Mouse (Mus musculus) embryonic facial prominence, embryonic 10.5 days (tissue): ENCODE data around the gene Gm45717. TPM values are rescaled to one million over a fixed set of nuclear protein-coding genes. Genes with fewer than 3 reads are reported as not detected.

ENCODE experiments used
- DNase-seq: peaks from one replicate; pipeline ENCODE4 v3.0.0-alpha.2; 2017; ENCODE audit warnings: low spot score
- H3K27ac ChIP-seq: fragments of 300-500 bp; sonication (generic); replicated peaks from 2 replicates; pipeline ENCODE4 v1.5.1; 2016; ENCODE audit warnings: mild to moderate bottlenecking
- H3K27me3 ChIP-seq: fragments of 300-500 bp; sonication (generic); replicated peaks from 2 replicates; pipeline ENCODE4 v1.6.1; 2016; ENCODE audit warnings: low read depth, mild to moderate bottlenecking; ENCODE audit not compliant: poor library complexity, severe bottlenecking
- H3K36me3 ChIP-seq: fragments of 300-500 bp; sonication (generic); replicated peaks from 2 replicates; pipeline ENCODE4 v1.6.1; 2016; ENCODE audit warnings: mild to moderate bottlenecking, moderate library complexity
- H3K4me1 ChIP-seq: fragments of 300-500 bp; sonication (generic); 2 replicates; pipeline ENCODE4 v1.6.1; 2016
- H3K4me3 ChIP-seq: fragments of 300-500 bp; sonication (generic); 2 replicates; pipeline ENCODE4 v1.5.1; 2016; ENCODE audit warnings: mild to moderate bottlenecking, moderate library complexity
- H3K9me3 ChIP-seq: fragments of 300-500 bp; sonication (generic); 2 replicates; pipeline ENCODE4 v1.6.1; 2016; ENCODE audit warnings: mild to moderate bottlenecking
- WGBS: fragments of 180-500 bp; shearing (Covaris S2); methylation state at CpG from one replicate; pipeline ENCODE4 v1.1.7; 2016; 5-methylcytosine and 5-hydroxymethylcytosine counted together
- polyA plus RNA-seq: library from polyadenylated mRNA; unstranded; fragments of >200 nt; fragmentation: Nextera tagmentation; extraction: Ambion mirVana; gene quantifications from 2 replicates; pipeline ENCODE4 v1.2.1, GENCODE M21; 2016

Gene Gm45717
- polyA plus RNA-seq, 1 experiment from 2014 or later = 0.52 TPM

DNA sequence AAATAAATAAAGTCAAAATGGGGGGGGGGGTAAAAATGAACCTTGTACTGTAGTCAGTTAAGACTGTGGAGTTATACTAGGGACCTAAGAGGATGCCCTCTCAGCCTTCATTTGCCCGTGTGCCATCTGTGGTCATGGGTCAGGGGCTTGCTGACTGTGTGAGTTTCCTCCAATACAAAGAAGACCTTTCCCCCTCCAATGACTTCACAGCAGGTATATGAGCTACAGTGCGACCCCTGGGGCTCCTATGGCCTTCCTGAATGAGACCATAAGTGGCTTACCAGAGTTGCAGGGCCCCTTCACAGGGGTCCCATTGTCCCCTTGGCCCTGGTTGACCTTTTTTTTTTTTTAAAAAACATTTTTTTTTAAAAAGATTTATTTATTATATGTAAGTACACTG is 5.7 kb upstream of the Gm45717 start:
- DNase-seq = no peak
- H3K9me3 ChIP-seq = no peaks in the 10 kb centered on the region
- peaks cover 6% of the 10 kb centered on the region; the same call in 1 of the 2 replicates for H3K27me3 ChIP-seq
- no peaks in the 10 kb centered on the region for H3K36me3 ChIP-seq
- H3K4me1 ChIP-seq = peaks cover 16% of the 10 kb centered on the region
- WGBS = 45% methylated on average over 2 of the region's 2 CpGs
- no peak overlapping the region for H3K4me3 ChIP-seq
- no peak overlapping the region for H3K27ac ChIP-seq

- H3K27me3 ChIP-seq = peaks cover 6% of the 10 kb centered on the region; the same call in 1 of the 2 replicates
- no peaks in the 10 kb centered on the region for H3K9me3 ChIP-seq
- WGBS = 64% methylated on average over 5 of the region's 5 CpGs
- H3K27ac ChIP-seq = no peak overlapping the region
- H3K4me3 ChIP-seq = no peak overlapping the region
- H3K4me1 ChIP-seq = peaks cover 30% of the 10 kb centered on the region
- no peaks in the 10 kb centered on the region for H3K36me3 ChIP-seq
- no peak for DNase-seq
These were observed 4.3 kb upstream of the Gm45717 start for GRCm38 (mm10) chr7:140960026-140960425.

DNA sequence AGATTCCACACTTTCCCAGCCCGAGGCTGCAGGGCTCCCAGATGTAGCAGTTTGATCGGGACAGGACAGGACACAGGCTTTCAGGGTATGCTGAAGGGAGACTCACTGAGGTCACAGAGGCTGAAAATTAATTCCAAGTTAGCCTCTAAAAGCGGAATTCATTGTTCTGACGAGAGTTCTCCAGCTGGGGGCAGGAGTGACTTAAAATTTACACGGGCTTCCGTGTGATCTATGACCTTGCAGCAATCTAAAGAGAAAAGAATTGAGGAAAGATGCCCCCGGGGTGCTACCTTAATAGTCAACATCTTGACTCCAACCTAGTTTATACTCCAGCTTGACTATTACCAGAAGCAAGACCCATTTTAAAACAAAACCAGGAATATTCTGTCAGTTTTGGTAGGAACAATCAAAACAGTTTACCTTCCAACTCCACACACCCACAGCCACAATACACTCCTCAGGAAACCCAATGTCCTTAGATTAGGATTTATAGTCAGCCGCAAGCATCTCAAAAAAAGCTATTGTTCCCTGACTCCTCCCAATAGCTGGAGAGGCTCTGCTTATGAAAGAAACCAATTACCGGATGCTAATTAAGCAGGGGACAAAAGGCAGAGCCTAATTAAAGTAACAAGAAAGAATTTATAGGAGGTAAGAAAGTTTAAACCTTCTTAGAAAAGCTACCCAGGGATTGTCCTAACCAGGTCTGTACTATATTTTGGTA is 3.6 kb upstream of the Gm45717 start:
- Histone ChIP-seq H3K4me1 (peaks cover 37% of the 10 kb centered on the region), H3K27ac (no peak overlapping the region), H3K9me3 (no peaks in the 10 kb centered on the region), H3K4me3 (no peak overlapping the region), H3K27me3 (peaks cover 6% of the 10 kb centered on the region; the same call in 1 of the 2 replicates), H3K36me3 (no peaks in the 10 kb centered on the region)
- DNase-seq = peak; percentile 44
- 6% methylated on average over 9 of the region's 9 CpGs for WGBS

DNA sequence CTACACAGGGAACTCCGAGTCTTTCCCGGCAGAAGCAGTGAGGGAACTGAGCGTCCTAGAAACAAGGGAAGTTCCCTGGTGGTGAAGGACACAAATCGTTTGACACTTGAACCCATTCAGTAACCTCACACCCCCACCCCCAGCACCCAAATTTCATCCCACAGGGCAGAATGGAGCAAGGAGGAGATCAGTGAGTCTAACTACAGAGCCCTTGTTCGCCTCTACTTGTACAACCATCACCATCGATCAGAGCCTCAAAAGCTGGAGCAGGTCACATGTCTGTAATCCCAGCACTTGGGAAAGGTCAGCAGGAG is 776 bp upstream of the Gm45717 start:
- Histone ChIP-seq H3K27ac (peak overlapping the region; percentile 86), H3K4me1 (peaks cover 65% of the 10 kb centered on the region), H3K9me3 (no peaks in the 10 kb centered on the region), H3K4me3 (peak overlapping the region; percentile 71), H3K27me3 (peaks cover 6% of the 10 kb centered on the region; the same call in 1 of the 2 replicates), H3K36me3 (peaks cover 13% of the 10 kb centered on the region)
- no peak for DNase-seq
- WGBS = 46% methylated on average over 6 of the region's 6 CpGs

- H3K4me1 ChIP-seq = peaks cover 77% of the 10 kb centered on the region
These were observed 395 bp downstream of the Gm45717 start for GRCm38 (mm10) chr7:140955342-140955741.

DNA sequence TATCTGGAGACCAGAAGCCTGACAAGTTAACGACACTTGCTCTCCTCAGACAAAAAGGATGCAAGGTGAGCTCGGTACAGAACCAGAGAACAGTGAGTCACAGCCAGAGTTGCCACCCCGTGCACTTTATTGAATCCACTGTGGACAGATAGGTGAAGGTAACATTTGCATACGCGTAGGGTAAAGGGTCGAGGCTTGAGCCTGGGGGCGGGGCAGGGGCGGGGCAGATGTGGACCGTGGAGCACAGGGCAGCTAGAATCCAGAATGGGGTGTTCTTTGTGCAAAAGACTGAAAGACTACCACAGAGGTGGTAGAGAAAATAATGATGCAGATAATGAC is 1.0 kb downstream of the Gm45717 start:
- Histone ChIP-seq H3K4me3 (peak overlapping the region; percentile 71), H3K27me3 (peaks cover 6% of the 10 kb centered on the region; the same call in 1 of the 2 replicates), H3K27ac (peak overlapping the region; percentile 86), H3K36me3 (peaks cover 24% of the 10 kb centered on the region), H3K9me3 (no peaks in the 10 kb centered on the region), H3K4me1 (peaks cover 82% of the 10 kb centered on the region)
- WGBS = 13% methylated on average over 9 of the region's 9 CpGs
- DNase-seq = peak; percentile 45

More at GRCm38 (mm10) chr7:140955342-140955741, 395 bp downstream of the Gm45717 start:
- Histone ChIP-seq H3K27ac (peak overlapping the region; percentile 86), H3K27me3 (peaks cover 6% of the 10 kb centered on the region; the same call in 1 of the 2 replicates), H3K36me3 (peaks cover 17% of the 10 kb centered on the region), H3K4me3 (peak overlapping the region; percentile 71), H3K9me3 (no peaks in the 10 kb centered on the region)
- peak; percentile 61 for DNase-seq
- WGBS = 10% methylated on average over 17 of the region's 17 CpGs

GRCm38 (mm10) chr7:140953800-140954732 is 1.7 kb downstream of the Gm45717 start:
- H3K27ac ChIP-seq = peak overlapping the region; percentile 86
- 68% methylated on average over 15 of the region's 15 CpGs for WGBS
- peaks cover 6% of the 10 kb centered on the region; the same call in 1 of the 2 replicates for H3K27me3 ChIP-seq
- peaks cover 76% of the 10 kb centered on the region for H3K4me1 ChIP-seq
- no peaks in the 10 kb centered on the region for H3K9me3 ChIP-seq
- no peak for DNase-seq
- peaks cover 30% of the 10 kb centered on the region for H3K36me3 ChIP-seq
- peak overlapping the region; percentile 71 for H3K4me3 ChIP-seq

DNA sequence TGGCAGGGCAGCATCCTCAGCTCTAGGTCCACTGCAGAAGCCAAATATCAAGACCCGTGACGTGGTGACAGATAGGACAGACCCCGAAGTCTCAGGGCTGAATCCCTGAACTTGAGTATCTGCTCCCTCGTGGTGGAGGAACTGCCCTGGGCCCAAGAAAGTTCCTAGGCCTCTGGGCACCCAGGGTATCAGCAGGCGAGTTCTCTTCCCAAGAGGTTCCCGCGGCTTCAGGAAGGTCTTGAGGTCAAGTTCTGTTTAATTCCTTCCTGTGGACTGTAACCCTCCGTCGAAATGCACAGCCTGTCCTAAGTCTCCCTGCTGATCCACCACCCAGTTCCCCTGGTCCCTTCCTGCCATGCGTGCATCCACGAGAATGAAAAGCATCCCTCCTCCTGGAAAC is 2.6 kb downstream of the Gm45717 start:
- peaks cover 72% of the 10 kb centered on the region for H3K4me1 ChIP-seq
- 83% methylated on average over 11 of the region's 11 CpGs for WGBS
- H3K27ac ChIP-seq = no peak overlapping the region; the same call in 1 of the 2 replicates
- H3K9me3 ChIP-seq = no peaks in the 10 kb centered on the region
- no peak for DNase-seq
- no peak overlapping the region; the same call in 1 of the 2 replicates for H3K4me3 ChIP-seq
- peaks cover 39% of the 10 kb centered on the region for H3K36me3 ChIP-seq
- peaks cover 6% of the 10 kb centered on the region; the same call in 1 of the 2 replicates for H3K27me3 ChIP-seq

- H3K27me3 ChIP-seq = peaks cover 3% of the 10 kb centered on the region; the same call in 1 of the 2 replicates
- DNase-seq = no peak
- H3K4me3 ChIP-seq = no peak overlapping the region
- H3K36me3 ChIP-seq = peaks cover 46% of the 10 kb centered on the region
- no peak overlapping the region; the same call in 1 of the 2 replicates for H3K27ac ChIP-seq
- H3K9me3 ChIP-seq = no peaks in the 10 kb centered on the region
- 82% methylated on average over 7 of the region's 7 CpGs for WGBS
- peaks cover 72% of the 10 kb centered on the region for H3K4me1 ChIP-seq
These were observed 3.3 kb downstream of the Gm45717 start for GRCm38 (mm10) chr7:140952441-140952840.

DNA sequence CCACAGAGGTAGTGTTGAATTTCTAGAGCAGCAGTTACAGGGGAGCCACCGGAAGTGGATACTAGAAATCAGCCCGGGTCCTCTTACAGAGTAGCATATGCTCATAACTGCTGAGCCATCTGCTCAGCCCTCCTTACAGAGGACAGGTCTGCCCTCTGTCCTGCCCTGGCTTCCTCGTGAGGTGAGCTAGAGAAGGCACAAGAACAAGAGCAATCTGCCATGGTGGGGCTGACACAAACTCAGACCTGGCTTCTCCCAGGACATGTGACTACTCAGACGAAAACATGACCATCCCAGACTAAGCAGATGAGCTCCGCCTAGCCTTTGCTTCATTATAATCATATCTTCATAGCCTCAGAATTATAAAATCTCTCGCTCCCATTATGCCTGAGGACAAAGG is 4.0 kb downstream of the Gm45717 start:
- peaks cover 70% of the 10 kb centered on the region for H3K4me1 ChIP-seq
- H3K27ac ChIP-seq = no peak overlapping the region
- H3K4me3 ChIP-seq = no peak overlapping the region
- H3K9me3 ChIP-seq = no peaks in the 10 kb centered on the region
- no peaks in the 10 kb centered on the region for H3K27me3 ChIP-seq
- peaks cover 53% of the 10 kb centered on the region for H3K36me3 ChIP-seq
- no peak for DNase-seq
- 76% methylated on average over 6 of the region's 6 CpGs for WGBS

DNA sequence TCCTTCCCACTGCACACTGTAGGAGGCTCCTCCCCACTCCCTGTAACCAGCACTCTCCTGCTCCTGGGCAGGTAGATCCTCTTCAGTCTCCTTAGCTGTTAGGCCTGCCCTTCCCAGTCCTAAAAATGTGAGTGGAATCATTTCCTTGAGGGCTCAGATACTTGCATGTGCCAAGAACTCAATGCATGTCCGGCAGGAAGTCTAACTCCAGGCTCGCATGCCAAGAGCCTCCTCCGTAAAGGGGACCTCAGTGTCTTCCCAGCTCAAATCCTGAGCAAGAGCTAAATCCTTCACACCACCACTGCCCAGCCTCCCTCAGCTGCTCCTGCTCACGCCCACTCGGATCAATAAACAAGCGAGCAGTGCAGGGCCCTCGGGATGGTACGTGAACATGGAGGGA is 4.7 kb downstream of the Gm45717 start:
- peak overlapping the region; percentile 35 for H3K27ac ChIP-seq
- 44% methylated on average over 8 of the region's 8 CpGs for WGBS

GRCm38 (mm10) chr7:140949824-140950530 is 5.8 kb downstream of the Gm45717 start, which contains the start of gene Ifitm5:
Gene Ifitm5, minus strand, starts transcription at chr7:140950291.
- peaks cover 71% of the 10 kb centered on the region for H3K36me3 ChIP-seq
- H3K27me3 ChIP-seq = no peaks in the 10 kb centered on the region
- peak within 1 kb of the TSS; percentile 51 for H3K27ac ChIP-seq
- no peak for DNase-seq
- no peak within 1 kb of the TSS for H3K4me3 ChIP-seq
- H3K9me3 ChIP-seq = no peaks in the 10 kb centered on the region
- peaks cover 52% of the 10 kb centered on the region for H3K4me1 ChIP-seq
- 90% methylated on average over 16 of the region's 16 CpGs for WGBS

More for the DNA sequence above, 4.7 kb downstream of the Gm45717 start:
- DNase-seq = no peak
- Histone ChIP-seq H3K36me3 (peaks cover 60% of the 10 kb centered on the region), H3K27me3 (no peaks in the 10 kb centered on the region), H3K4me3 (no peak overlapping the region), H3K9me3 (no peaks in the 10 kb centered on the region), H3K4me1 (peaks cover 62% of the 10 kb centered on the region)
